Mouse (Mus musculus) G1E (cell line): ENCODE data around the gene Grn. TPM values are rescaled to one million over a fixed set of nuclear protein-coding genes. Genes with fewer than 3 reads are reported as not detected.

Source experiments
- ATAC-seq: 2 replicates; pipeline ENCODE4 v1.8.0; 2016; ENCODE audit warnings: mild to moderate bottlenecking; ENCODE audit not compliant: insufficient number of reproducible peaks, poor library complexity, low FRiP score, severe bottlenecking; ENCODE audit errors: extremely low read depth
- DNase-seq: peaks from one replicate; pipeline ENCODE4 v3.0.0; 2012; ENCODE audit warnings: low spot score
- H3K27me3 ChIP-seq: 2 replicates; pipeline ENCODE4 v1.6.1; 2012; ENCODE audit warnings: mild to moderate bottlenecking, low read length, inconsistent platforms; ENCODE audit not compliant: insufficient read depth
- H3K36me3 ChIP-seq: replicated peaks from 2 replicates; pipeline ENCODE3; 2012; ENCODE audit warnings: mild to moderate bottlenecking, inconsistent platforms
- H3K4me1 ChIP-seq: 2 replicates; pipeline ENCODE4 v1.6.1; 2012; ENCODE audit warnings: low read depth, low read length, inconsistent platforms, mixed read lengths; ENCODE audit not compliant: insufficient read depth
- H3K4me3 ChIP-seq: 2 replicates; pipeline ENCODE4 v1.5.1; 2012; ENCODE audit warnings: low read depth, mild to moderate bottlenecking, inconsistent platforms, low read length, moderate library complexity, mixed read lengths
- H3K9me3 ChIP-seq: replicated peaks from 2 replicates; pipeline ENCODE4 v1.6.1; 2012; ENCODE audit warnings: inconsistent platforms
- CTCF ChIP-seq: IDR thresholded peaks from 2 replicates; pipeline ENCODE4 v1.5.1; 2012; ENCODE audit warnings: low read depth, low read length, inconsistent platforms, mixed read lengths
- GATA1 ChIP-seq: IDR thresholded peaks from 2 replicates; pipeline ENCODE4 v1.6.1; 2012; ENCODE audit warnings: borderline replicate concordance, low read length, inconsistent platforms, mixed read lengths
- GATA2 ChIP-seq: IDR thresholded peaks from 2 replicates; pipeline ENCODE4 v1.6.1; 2012; ENCODE audit warnings: low read depth, low read length, inconsistent platforms, borderline replicate concordance
- POLR2AphosphoS5 ChIP-seq: IDR thresholded peaks from 2 replicates; pipeline ENCODE4 v1.6.1; 2012; ENCODE audit warnings: low read depth, low read length, inconsistent platforms; ENCODE audit not compliant: insufficient replicate concordance
- TAL1 ChIP-seq: conservative IDR thresholded peaks from 2 replicates; pipeline ENCODE4 v1.6.1; 2012; ENCODE audit warnings: low read depth, low read length, inconsistent platforms, mixed read lengths
- polyA plus RNA-seq: library from polyadenylated mRNA; stranded (reverse); fragments of >175 nt; gene quantifications from 2 replicates; pipeline ENCODE4 v1.2.3, GENCODE M21; 2012
- total RNA-seq, 2 experiments: library from RNA; stranded (forward) in 1 of 2; stranded (reverse) in 1 of 2; fragments of 200-1000 nt in 1 of 2; fragments of >200 nt in 1 of 2; fragmentation: Nextera tagmentation in 1 of 2; gene quantifications; 2 replicates each; pipeline ENCODE4 v1.2.3; 2014 to 2017

The Grn gene
- total and polyA plus RNA-seq, 3 experiments, result 21.1 to 65.8 (median 46.0) TPM

DNA sequence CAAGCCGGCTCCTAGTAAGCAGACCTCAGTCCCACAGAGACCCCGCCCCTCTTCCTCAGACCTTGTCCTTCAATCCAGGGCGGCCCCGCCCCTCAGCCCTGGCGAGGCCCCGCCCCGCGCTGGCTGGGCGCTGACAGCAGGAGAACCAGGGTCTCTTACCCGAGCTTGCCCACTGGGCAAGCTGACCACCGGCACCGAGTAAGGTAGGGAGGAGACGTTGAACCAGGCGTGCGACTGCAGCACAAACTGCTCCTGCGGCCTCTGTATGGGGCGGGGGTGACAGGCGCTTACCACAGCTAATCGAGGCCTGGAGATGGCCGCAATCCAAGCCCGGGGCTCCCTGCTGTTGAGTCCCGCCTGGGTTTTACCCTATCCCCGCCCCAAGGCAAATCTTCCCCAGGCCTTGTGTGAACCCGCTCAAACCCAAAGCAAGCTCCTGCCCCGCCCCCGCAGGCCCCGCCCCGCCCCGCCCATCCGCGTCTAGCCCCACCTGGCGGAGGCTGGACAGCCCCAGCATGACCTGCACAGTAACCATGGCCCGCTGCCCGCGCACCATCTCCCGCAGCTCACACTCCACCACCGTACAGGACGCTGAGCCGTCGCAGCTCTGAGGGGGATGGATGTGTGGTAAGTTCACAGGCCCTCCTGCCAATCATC is 25.8 kb downstream of the Grn start:
- peaks cover 17% of the 10 kb centered on the region for H3K4me1 ChIP-seq
- peak overlapping the region; percentile 69; the same call in 1 of the 2 replicates for H3K4me3 ChIP-seq
- DNase-seq (peak; percentile 66), ATAC-seq (no peak)
- H3K36me3 ChIP-seq, result peaks cover 18% of the 10 kb centered on the region
- H3K27me3 ChIP-seq, result peaks cover 51% of the 10 kb centered on the region
- no peaks in the 10 kb centered on the region for H3K9me3 ChIP-seq
- TF ChIP-seq GATA1, result no peak
- TF ChIP-seq POLR2AphosphoS5, result no peak
- TF ChIP-seq CTCF, result no peak
- no peak for TF ChIP-seq GATA2
- no peak for TF ChIP-seq TAL1

DNA sequence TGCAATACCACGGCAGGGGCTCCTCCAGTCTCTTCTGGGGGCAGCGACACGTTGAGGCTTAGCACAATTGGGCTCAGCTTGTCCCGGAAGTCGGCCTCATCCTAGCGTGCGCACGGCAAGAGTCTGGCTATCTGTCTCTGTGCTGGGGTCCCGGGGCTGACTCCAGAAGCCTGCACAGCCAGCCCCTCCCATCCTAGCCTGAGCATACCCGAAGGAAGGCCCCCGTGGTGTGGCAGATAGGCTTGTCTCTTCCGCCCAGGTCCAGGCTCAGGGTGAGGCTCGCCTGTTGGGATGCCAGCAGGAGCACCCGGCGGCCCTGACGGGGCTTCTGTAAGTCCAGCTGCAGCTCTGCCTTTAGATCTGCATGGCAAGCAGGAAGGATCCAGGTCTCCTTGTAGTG is 30.4 kb downstream of the Grn start:
- no peak overlapping the region for H3K4me3 ChIP-seq
- TF ChIP-seq TAL1, result no peak
- no peak for TF ChIP-seq GATA1
- no peak for TF ChIP-seq CTCF
- no peak for TF ChIP-seq POLR2AphosphoS5
- TF ChIP-seq GATA2, result no peak
- H3K4me1 ChIP-seq, result peaks cover 24% of the 10 kb centered on the region
- no peaks in the 10 kb centered on the region for H3K9me3 ChIP-seq
- H3K36me3 ChIP-seq, result peaks cover 24% of the 10 kb centered on the region
- H3K27me3 ChIP-seq, result peaks cover 48% of the 10 kb centered on the region
- no peak for ATAC-seq
- no peak for DNase-seq

DNA sequence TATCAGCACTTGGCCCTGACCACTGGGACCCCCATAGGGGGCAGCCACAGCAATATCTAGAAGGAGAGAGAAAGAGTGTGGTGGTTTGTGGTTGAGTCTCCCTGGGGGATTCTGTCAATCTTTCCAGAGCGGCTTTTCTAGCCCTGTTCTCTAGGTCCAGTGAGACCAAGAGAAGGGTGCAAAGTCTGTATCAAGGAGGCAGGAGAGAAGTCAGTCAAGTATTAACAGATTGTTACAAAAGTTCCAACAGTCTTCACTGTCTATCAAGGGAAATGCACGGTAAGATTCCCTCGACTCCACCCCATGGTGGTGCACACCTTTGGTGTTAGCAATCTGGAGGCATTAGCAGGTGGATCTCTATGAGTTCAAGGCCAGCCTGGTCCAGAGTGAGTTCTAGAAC is 31.6 kb downstream of the Grn start:
- ATAC-seq (no peak), DNase-seq (no peak)
- Histone ChIP-seq H3K27me3 (peaks cover 41% of the 10 kb centered on the region), H3K36me3 (peaks cover 29% of the 10 kb centered on the region), H3K4me1 (peaks cover 16% of the 10 kb centered on the region), H3K4me3 (no peak overlapping the region), H3K9me3 (no peaks in the 10 kb centered on the region)
- TF ChIP-seq GATA2 (no peak), TAL1 (no peak), GATA1 (no peak), POLR2AphosphoS5 (no peak), CTCF (no peak)

DNA sequence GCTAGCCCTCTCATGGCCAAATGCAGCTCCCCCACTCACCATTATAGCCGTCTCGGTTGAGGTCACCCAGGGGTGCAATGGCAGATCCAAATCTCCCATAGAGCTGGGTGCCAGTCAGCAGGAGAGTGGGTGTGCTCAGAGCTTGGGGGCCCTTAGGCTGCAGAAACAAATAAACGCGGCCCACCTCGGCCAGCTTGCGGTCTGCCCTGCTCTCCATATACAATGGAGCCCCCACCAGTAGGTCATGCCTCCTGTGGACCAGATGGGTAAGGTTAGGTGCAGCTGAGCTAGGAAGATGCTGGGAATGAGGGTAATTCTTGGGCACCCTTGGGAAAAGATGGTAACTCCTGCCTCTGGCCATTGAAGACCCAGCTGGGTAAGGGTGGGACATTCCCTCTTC is 34.8 kb downstream of the Grn start:
- Histone ChIP-seq H3K4me3 (no peak overlapping the region), H3K27me3 (peaks cover 26% of the 10 kb centered on the region), H3K4me1 (peaks cover 45% of the 10 kb centered on the region), H3K9me3 (no peaks in the 10 kb centered on the region), H3K36me3 (peaks cover 20% of the 10 kb centered on the region)
- DNase-seq, result no peak
- ATAC-seq, result no peak
- TF ChIP-seq POLR2AphosphoS5, result no peak
- TF ChIP-seq TAL1, result no peak
- TF ChIP-seq GATA2, result no peak
- no peak for TF ChIP-seq CTCF
- TF ChIP-seq GATA1, result no peak

DNA sequence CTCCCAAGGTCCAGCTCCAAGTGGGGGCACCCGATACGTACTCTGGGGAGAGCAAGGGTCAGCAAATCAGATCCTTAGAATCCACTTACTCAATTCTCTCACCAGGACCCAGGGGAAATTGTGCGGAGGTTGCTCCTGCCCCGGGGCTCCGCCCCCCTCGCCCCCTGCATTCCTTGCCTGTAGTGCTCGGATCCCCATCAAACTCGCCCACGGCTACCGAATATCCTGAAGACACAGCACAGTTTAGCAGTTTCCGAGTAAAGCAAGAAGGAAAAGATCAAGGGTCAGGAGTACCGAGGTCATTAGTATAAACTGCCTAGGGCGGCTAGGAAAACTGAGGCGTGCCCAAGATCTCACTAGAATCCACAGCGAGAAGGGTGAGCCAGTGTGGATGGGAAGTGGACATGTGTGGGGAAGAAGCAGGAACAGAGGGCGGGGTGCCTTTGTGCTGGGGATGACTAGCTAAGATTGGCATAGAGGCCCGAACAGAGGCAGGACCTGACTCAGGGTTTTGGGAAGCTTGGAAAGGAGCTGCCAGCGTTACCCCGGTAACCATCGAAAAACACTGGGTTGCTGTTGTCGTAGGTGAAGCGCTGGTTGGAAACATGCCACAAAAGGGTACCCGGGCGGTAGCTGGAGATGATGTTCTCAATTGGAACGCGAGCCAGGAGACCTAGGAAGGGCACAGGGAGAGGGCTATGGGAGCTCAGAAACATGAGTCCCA is 35.8 kb downstream of the Grn start:
- ATAC-seq, result no peak
- H3K4me1 ChIP-seq, result peaks cover 53% of the 10 kb centered on the region

DNA sequence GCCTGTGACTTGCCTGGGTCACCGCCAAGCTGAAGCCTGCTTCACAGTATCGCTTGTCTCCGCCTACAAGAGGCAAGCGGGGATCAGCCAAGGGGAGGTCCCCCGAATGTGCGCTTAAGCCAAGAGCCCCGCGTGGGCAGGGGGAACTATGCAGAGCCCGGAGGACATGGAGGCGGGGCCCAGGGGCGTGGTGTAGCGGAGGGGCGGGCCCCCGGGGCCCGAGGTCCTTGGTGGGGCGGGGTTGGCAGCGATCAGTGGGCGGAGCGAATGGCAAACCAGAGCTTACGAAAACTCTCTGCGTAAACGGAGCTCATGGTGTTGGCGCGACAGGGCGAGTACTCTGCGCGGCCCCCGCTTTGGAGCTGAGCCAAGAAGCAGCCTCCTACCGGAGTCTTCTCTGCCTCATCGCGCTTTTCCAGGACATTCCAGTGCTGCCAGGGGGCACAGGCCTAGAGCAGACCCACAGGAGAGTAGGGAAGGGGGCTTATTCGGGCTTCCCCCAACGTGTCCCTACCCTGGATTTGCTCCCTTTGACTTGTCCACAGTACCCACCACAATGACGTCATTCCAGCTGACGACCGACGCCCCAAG is 37.0 kb downstream of the Grn start:
- peaks cover 15% of the 10 kb centered on the region for H3K27me3 ChIP-seq
- DNase-seq (peak; percentile 94), ATAC-seq (peak; percentile 69)
- no peak for TF ChIP-seq TAL1
- TF ChIP-seq CTCF, result no peak
- no peak for TF ChIP-seq GATA2
- no peak for TF ChIP-seq POLR2AphosphoS5
- TF ChIP-seq GATA1, result no peak
- peaks cover 56% of the 10 kb centered on the region for H3K4me1 ChIP-seq
- H3K36me3 ChIP-seq, result peaks cover 17% of the 10 kb centered on the region
- H3K4me3 ChIP-seq, result peak overlapping the region; percentile 70
- no peaks in the 10 kb centered on the region for H3K9me3 ChIP-seq

More for the DNA sequence above, 35.8 kb downstream of the Grn start:
- Histone ChIP-seq H3K36me3 (peaks cover 17% of the 10 kb centered on the region), H3K4me3 (no peak overlapping the region), H3K27me3 (peaks cover 18% of the 10 kb centered on the region), H3K9me3 (no peaks in the 10 kb centered on the region)
- TF ChIP-seq GATA2 (no peak), POLR2AphosphoS5 (no peak), CTCF (no peak), TAL1 (no peak), GATA1 (no peak)
- DNase-seq, result no peak
